Mouse (Mus musculus) A20 (cell line): ENCODE data around the gene Olfr676.
"Not testable (repeated sequence)": the region's sequence is repeated elsewhere in the genome, so short reads cannot be mapped to it uniquely, and the experiment has no call there.

ENCODE experiments used
- DNase-seq: peaks from one replicate; pipeline ENCODE4 v3.0.0-alpha.2; 2011; ENCODE audit warnings: low read depth, low spot score

Olfr676 gene

DNA sequence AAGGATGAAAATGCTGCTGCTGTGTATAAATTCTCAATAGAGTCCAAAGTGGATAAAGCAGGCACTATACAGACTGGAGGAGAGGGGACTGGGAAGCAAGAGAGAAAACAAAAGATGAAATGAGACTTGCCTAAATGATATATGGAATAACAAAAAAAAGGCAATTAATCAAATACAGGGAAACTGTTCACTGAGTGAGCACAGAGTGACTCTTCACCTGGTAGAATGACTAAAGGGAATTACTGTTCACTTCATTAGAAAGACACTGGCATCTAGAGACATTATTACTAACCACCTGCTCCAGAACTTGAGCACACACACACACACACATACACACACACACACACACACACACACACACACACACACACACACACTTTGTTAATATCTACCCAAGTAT, at the start of gene Olfr676:
Gene Olfr676, plus strand, starts transcription at position 301 of the 400 bp plus-strand sequence.
- DNase-seq: no peak

- no peak for DNase-seq
Measured at GRCm38 (mm10) chr7:105001929-105002328, 30.6 kb upstream of the Olfr676 start, which contains the start of gene Olfr672. Gene Olfr672 (minus strand): TSS chr7:105002029.

- DNase-seq: no peak
Measured at GRCm38 (mm10) chr7:105022530-105022929, 10.0 kb upstream of the Olfr676 start.

GRCm38 (mm10) chr7:105028360-105028759, 4.1 kb upstream of the Olfr676 start, which contains the start of gene Olfr675:
Gene Olfr675 (minus strand): TSS chr7:105028460.
- DNase-seq: no peak

GRCm38 (mm10) chr7:105033836-105034235, 1.3 kb downstream of the Olfr676 start:
- not testable (repeated sequence) for DNase-seq

- DNase-seq: no peak
Measured at GRCm38 (mm10) chr7:105058951-105059350, 26.5 kb downstream of the Olfr676 start.

DNA sequence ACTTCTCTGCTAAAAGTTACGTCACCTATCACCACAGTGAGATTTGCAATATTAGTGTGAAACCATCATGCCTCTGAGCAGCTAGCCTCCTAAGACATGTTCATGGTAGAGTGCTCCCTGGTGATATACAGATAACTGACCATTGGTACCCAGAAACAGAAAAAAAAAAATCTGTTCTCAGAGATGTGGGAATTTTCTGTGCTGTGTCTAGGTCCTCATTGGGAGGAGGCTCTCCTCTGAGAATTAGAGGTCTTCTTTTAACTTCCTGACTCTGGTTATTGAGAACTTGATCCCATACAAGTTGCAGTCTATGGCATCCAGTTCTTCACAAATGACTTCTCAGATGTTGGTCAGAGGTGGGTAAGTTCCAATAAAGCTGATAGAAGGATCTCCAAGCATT, 31.7 kb downstream of the Olfr676 start, which contains the start of gene Olfr678:
Gene Olfr678, plus strand, starts transcription at position 301 of the 400 bp plus-strand sequence.
- no peak for DNase-seq

DNA sequence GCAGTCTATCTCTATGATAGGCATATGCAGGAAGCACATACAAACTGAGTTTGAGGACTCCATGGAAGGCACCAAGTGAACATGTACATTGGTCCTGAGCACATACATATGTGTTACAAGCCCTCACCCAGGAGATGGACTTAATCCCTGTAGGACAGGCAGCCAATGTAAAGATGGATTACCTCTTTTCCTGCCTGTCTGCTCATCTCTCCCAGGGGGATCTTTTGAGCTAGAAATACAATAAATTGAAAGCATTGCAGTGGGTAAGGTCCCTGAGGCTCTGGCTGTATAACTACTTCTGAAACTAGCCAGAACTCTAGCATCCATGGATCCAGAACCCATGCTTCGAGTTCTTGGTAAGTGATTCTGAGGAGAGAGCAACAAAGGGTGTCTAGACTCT, 48.4 kb downstream of the Olfr676 start, which contains the start of gene Olfr679:
Gene Olfr679, plus strand, starts transcription at position 301 of the 400 bp plus-strand sequence.
- DNase-seq: no peak
